Mouse (Mus musculus): ENCODE data around the gene Olfr459. TPM values are rescaled to one million over a fixed set of nuclear protein-coding genes. Genes with fewer than 3 reads are reported as not detected.

Gene Olfr459
- polyA plus RNA-seq, 1 experiment from 2014 or later = not detected

DNA sequence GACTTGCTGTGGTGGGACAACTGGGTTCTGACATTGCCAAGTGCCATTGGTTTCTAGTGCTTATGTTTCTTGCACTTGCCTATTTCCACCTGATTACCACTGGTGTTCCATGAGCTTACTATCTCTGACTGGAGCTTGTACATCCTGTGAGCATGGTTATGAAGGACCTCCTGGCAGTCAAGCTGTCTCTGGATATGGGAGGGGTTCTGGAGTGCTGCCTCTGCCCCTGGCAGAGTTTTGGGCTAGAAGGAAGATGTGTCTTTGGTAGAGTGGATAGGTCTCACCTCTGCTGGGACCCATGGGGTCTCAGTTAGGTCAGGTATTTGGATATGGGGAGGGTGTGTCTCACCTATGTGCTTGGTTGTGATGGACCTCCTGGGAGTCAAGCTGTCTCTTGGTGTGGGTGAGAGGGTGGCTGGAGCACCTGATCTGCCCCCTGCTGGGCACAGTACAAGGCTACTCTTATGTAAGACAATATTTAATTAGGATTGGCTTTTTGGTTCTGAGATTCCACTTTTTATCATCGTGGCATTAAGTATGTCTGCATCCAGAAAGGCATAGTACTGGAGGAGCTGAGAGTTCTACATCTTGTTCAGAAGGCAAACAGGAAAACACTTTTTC, 46.9 kb downstream of the Olfr459 start:
- Histone ChIP-seq H3K27ac (replicated peaks in 1 of 2; ENCODE audit: control insufficient read depth in 1 of 2, insufficient read depth in 1 of 2, low read depth in 2 of 2, low read length in 2 of 2) (no peak overlapping the region), H3K4me2 (ENCODE audit: low read length) (no peak overlapping the region), H3K36me3 (ENCODE audit: control insufficient read depth, insufficient read depth, low read length) (no peaks in the 10 kb centered on the region), H3K4me3 (ENCODE audit: control insufficient read depth in 1 of 2, insufficient read depth in 1 of 2, low read depth in 1 of 2, low read length in 2 of 2) (no peak overlapping the region), H3K9ac (ENCODE audit: low read length) (no peak overlapping the region), H3K4me1 (ENCODE audit: control insufficient read depth in 2 of 2, insufficient read depth in 2 of 2, low read length in 2 of 2) (no peaks in the 10 kb centered on the region), H3K9me3 (ENCODE audit: control insufficient read depth, low read length) (no peaks in the 10 kb centered on the region), H3K27me3 (ENCODE audit: control insufficient read depth, insufficient read depth, low read length) (no peaks in the 10 kb centered on the region)
- 71% methylated on average over 1 of the region's 1 CpGs for WGBS
- no peak for ATAC-seq (ENCODE audit: insufficient number of reproducible peaks, insufficient read depth, low FRiP score, low read depth)

DNA sequence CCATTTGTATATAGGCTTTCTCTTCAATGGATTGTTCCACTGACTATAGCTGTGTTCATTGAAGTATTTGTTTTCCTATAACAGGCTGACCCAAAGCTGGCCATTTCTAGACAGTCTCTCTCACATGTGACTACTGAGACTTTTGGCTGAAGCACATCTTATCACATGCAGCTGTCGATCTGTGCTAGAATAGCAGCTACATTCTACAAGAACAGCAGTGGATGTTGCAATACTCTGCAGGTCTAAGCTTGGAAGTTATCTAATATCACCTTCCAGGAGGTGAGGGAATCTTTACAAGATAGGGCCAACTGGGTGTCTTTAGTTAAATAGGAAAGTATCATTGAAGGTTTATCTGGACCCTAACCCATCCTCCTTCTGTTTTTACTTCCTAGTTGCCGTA, 53.5 kb downstream of the Olfr459 start:
- no peak overlapping the region for H3K27ac ChIP-seq (replicated peaks in 1 of 2; ENCODE audit: control insufficient read depth in 1 of 2, insufficient read depth in 1 of 2, low read depth in 2 of 2, low read length in 2 of 2)
- no peak overlapping the region for H3K4me2 ChIP-seq (ENCODE audit: low read length)
- no peaks in the 10 kb centered on the region for H3K36me3 ChIP-seq (ENCODE audit: control insufficient read depth, insufficient read depth, low read length)
- H3K9me3 ChIP-seq (ENCODE audit: control insufficient read depth, low read length) = no peaks in the 10 kb centered on the region
- H3K4me3 ChIP-seq (ENCODE audit: control insufficient read depth in 1 of 2, insufficient read depth in 1 of 2, low read depth in 1 of 2, low read length in 2 of 2) = no peak overlapping the region
- no peak for ATAC-seq (ENCODE audit: insufficient number of reproducible peaks, insufficient read depth, low FRiP score, low read depth)
- H3K9ac ChIP-seq (ENCODE audit: low read length) = no peak overlapping the region
- WGBS = 65% methylated on average over 2 of the region's 2 CpGs
- H3K27me3 ChIP-seq (ENCODE audit: control insufficient read depth, insufficient read depth, low read length) = no peaks in the 10 kb centered on the region
- no peaks in the 10 kb centered on the region for H3K4me1 ChIP-seq (ENCODE audit: control insufficient read depth in 2 of 2, insufficient read depth in 2 of 2, low read length in 2 of 2)

Other genes starting within 250 kb of the Olfr459 start
- gene Ephb6, start 169.7 kb downstream of the Olfr459 start, polyA plus RNA-seq (2014; fragmentation: Nextera tagmentation; extraction: Ambion mirVana) = 2.8 and 4.4 TPM in 2 replicates
- gene Trpv6, start 138.8 kb downstream of the Olfr459 start, polyA plus RNA-seq (2014; fragmentation: Nextera tagmentation; extraction: Ambion mirVana) = not detected in 2 replicates
- not detected in 2 replicates for gene Trpv5, start 94.4 kb downstream of the Olfr459 start, polyA plus RNA-seq (2014; fragmentation: Nextera tagmentation; extraction: Ambion mirVana)
- gene Llcfc1, start 90.7 kb downstream of the Olfr459 start, polyA plus RNA-seq (2014; fragmentation: Nextera tagmentation; extraction: Ambion mirVana) = not detected in 2 replicates
- gene Kel, start 70.8 kb downstream of the Olfr459 start, polyA plus RNA-seq (2014; fragmentation: Nextera tagmentation; extraction: Ambion mirVana) = 1.1 and 2.0 TPM in 2 replicates
- not detected in 2 replicates for gene Pip, start 72.4 kb upstream of the Olfr459 start, polyA plus RNA-seq (2014; fragmentation: Nextera tagmentation; extraction: Ambion mirVana)
- not detected in 2 replicates for gene Sval2, start 77.8 kb upstream of the Olfr459 start, polyA plus RNA-seq (2014; fragmentation: Nextera tagmentation; extraction: Ambion mirVana)
- gene Sval1, start 176.5 kb upstream of the Olfr459 start, polyA plus RNA-seq (2014; fragmentation: Nextera tagmentation; extraction: Ambion mirVana) = not detected in 2 replicates
- not detected in 2 replicates for gene Sval3, start 193.0 kb upstream of the Olfr459 start, polyA plus RNA-seq (2014; fragmentation: Nextera tagmentation; extraction: Ambion mirVana)